Mouse (Mus musculus): ENCODE results near the gene Dab2ip.

The Dab2ip gene

GRCm38 (mm10) chr2:35557911-35558825 is at the start of gene Dab2ip:
Dab2ip (plus strand) TSS chr2:35558266.
- DNase-seq (ENCODE audit: low spot score) = no peak

GRCm38 (mm10) chr2:35508597-35509342 is 49.3 kb upstream of the Dab2ip start:
- DNase-seq (ENCODE audit: low spot score) = peak; percentile 12

GRCm38 (mm10) chr2:35509343-35509667 is 48.8 kb upstream of the Dab2ip start:
- DNase-seq (ENCODE audit: low spot score) = peak; percentile 79

GRCm38 (mm10) chr2:35509888-35510287 is 48.2 kb upstream of the Dab2ip start:
- DNase-seq (ENCODE audit: low spot score) = peak; percentile 78

- DNase-seq (ENCODE audit: low spot score) = no peak
Observed at GRCm38 (mm10) chr2:35510920-35511319, 47.1 kb upstream of the Dab2ip start.

GRCm38 (mm10) chr2:35512226-35512625 is 45.8 kb upstream of the Dab2ip start:
- no peak for DNase-seq (ENCODE audit: low spot score)

- no peak for DNase-seq (ENCODE audit: low spot score)
Observed at GRCm38 (mm10) chr2:35514051-35514892, 43.8 kb upstream of the Dab2ip start.

- DNase-seq (ENCODE audit: low spot score) = peak; percentile 23
Observed at GRCm38 (mm10) chr2:35526612-35527242, 31.3 kb upstream of the Dab2ip start.

- no peak for DNase-seq (ENCODE audit: low spot score)
Observed at GRCm38 (mm10) chr2:35529086-35529485, 29.0 kb upstream of the Dab2ip start.

GRCm38 (mm10) chr2:35529856-35530255 is 28.2 kb upstream of the Dab2ip start:
- DNase-seq (ENCODE audit: low spot score) = no peak

- no peak for DNase-seq (ENCODE audit: low spot score)
Observed at GRCm38 (mm10) chr2:35530732-35531131, 27.3 kb upstream of the Dab2ip start.

- no peak for DNase-seq (ENCODE audit: low spot score)
Observed at GRCm38 (mm10) chr2:35533646-35534045, 24.4 kb upstream of the Dab2ip start.

- peak; percentile 83 for DNase-seq (ENCODE audit: low spot score)
Observed at GRCm38 (mm10) chr2:35539276-35539972, 18.6 kb upstream of the Dab2ip start.

- DNase-seq (ENCODE audit: low spot score) = no peak
Observed at GRCm38 (mm10) chr2:35540798-35541197, 17.3 kb upstream of the Dab2ip start.

- peak; percentile 43 for DNase-seq (ENCODE audit: low spot score)
Observed at GRCm38 (mm10) chr2:35544717-35545116, 13.3 kb upstream of the Dab2ip start.

GRCm38 (mm10) chr2:35545125-35545590 is 12.9 kb upstream of the Dab2ip start:
- DNase-seq (ENCODE audit: low spot score) = no peak

- no peak for DNase-seq (ENCODE audit: low spot score)
Observed at GRCm38 (mm10) chr2:35546462-35546861, 11.6 kb upstream of the Dab2ip start.

GRCm38 (mm10) chr2:35549191-35549590 is 8.9 kb upstream of the Dab2ip start:
- no peak for DNase-seq (ENCODE audit: low spot score)

GRCm38 (mm10) chr2:35550097-35550496 is 8.0 kb upstream of the Dab2ip start:
- DNase-seq (ENCODE audit: low spot score) = no peak

GRCm38 (mm10) chr2:35556918-35557486 is 1.1 kb upstream of the Dab2ip start:
- DNase-seq (ENCODE audit: low spot score) = no peak

Data from yolk sac, embryonic 10.5 days (tissue).